Mouse (Mus musculus) heart, embryonic 15.5 days (tissue): ENCODE results near the gene Emc8. TPM values are rescaled to one million over a fixed set of nuclear protein-coding genes. Genes with fewer than 3 reads are reported as not detected.
A peak's percentile ranks its signal among the peaks of the same experiment; 100 is the strongest.

Experiments used
- ATAC-seq: fragments of 200-750 bp; cut with Nextera tagmentation; replicated peaks from 2 replicates; pipeline ENCODE4 v1.8.0; 2017; ENCODE audit warnings: low read depth, moderate TSS enrichment; ENCODE audit not compliant: insufficient number of reproducible peaks, insufficient read depth, low FRiP score
- H3K27ac ChIP-seq: fragments of 300-500 bp; sonication (generic); 2 replicates; pipeline ENCODE4 v1.5.1; 2015; ENCODE audit warnings: mild to moderate bottlenecking, inconsistent platforms
- H3K27me3 ChIP-seq: fragments of 300-500 bp; sonication (generic); 2 replicates; pipeline ENCODE4 v1.6.1; 2015; ENCODE audit warnings: inconsistent platforms
- H3K36me3 ChIP-seq: fragments of 300-500 bp; sonication (generic); 2 replicates; pipeline ENCODE4 v1.6.1; 2015; ENCODE audit warnings: mild to moderate bottlenecking, inconsistent platforms
- H3K4me1 ChIP-seq: fragments of 300-500 bp; sonication (generic); replicated peaks from 2 replicates; pipeline ENCODE4 v1.6.1; 2015; ENCODE audit warnings: inconsistent platforms
- H3K4me2 ChIP-seq: fragments of 300-500 bp; sonication (generic); 2 replicates; pipeline ENCODE4 v1.6.1; 2015; ENCODE audit warnings: inconsistent platforms, mild to moderate bottlenecking, moderate library complexity
- H3K4me3 ChIP-seq: fragments of 300-500 bp; sonication (generic); 2 replicates; pipeline ENCODE4 v1.5.1; 2015; ENCODE audit warnings: mild to moderate bottlenecking, inconsistent platforms
- H3K9ac ChIP-seq: fragments of 300-500 bp; sonication (generic); 2 replicates; pipeline ENCODE4 v1.6.1; 2015; ENCODE audit warnings: mild to moderate bottlenecking, inconsistent platforms
- H3K9me3 ChIP-seq: fragments of 300-500 bp; sonication (generic); replicated peaks from 2 replicates; pipeline ENCODE4 v1.6.1; 2016; ENCODE audit warnings: inconsistent platforms
- WGBS: fragments of 180-500 bp; shearing (Covaris S2); methylation state at CpG from one replicate; pipeline ENCODE4 v1.1.7; 2015; ENCODE audit warnings: mixed read lengths; 5-methylcytosine and 5-hydroxymethylcytosine counted together
- polyA plus RNA-seq: library from polyadenylated mRNA; unstranded; fragments of >200 nt; fragmentation: Nextera tagmentation; extraction: Ambion mirVana; gene quantifications from 2 replicates; pipeline ENCODE4 v1.2.1, GENCODE M21; 2015

The Emc8 gene
- polyA plus RNA-seq, 1 experiment from 2014 or later = 144 TPM

DNA sequence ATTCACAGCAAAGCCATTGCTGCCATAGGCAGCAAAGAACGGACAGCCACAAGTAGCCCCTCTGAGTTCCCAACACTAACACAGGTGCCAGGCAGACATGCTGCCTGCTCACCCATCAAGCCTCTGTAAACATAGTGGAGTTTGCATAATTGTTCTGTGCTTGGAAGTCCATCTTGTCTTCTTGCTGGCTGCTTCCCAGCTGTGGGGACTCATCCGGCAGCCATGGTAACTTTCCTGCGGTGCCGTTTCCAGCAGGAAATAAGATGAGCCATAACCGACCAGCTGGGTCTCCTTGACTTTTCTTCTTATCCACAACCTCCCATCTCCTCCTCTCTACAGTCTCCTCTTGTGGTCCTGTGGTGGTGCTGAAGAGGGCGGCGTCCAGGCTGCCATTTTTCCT is 30.1 kb upstream of the Emc8 start:
- ATAC-seq = no peak
- Histone ChIP-seq H3K4me3 (no peak overlapping the region), H3K9me3 (no peaks in the 10 kb centered on the region), H3K27ac (peak overlapping the region; percentile 71), H3K4me2 (no peak overlapping the region), H3K27me3 (no peaks in the 10 kb centered on the region), H3K9ac (no peak overlapping the region), H3K4me1 (peaks cover 38% of the 10 kb centered on the region), H3K36me3 (no peaks in the 10 kb centered on the region)
- 70% methylated on average over 7 of the region's 7 CpGs for WGBS

DNA sequence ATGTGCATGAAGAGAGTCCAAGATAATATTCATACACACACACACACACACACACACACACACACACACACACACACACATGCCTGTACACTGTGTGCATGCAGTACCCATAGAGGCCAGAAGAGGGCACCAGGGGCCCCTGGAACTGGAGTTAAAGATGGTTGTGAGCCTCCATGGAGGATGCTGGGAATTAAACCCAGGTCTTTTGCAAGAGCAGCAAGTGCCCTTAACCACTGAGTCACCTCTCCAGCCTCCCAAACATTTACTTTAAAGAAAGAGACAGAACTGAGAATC is 29.6 kb upstream of the Emc8 start:
- Histone ChIP-seq H3K9me3 (no peaks in the 10 kb centered on the region), H3K4me3 (no peak overlapping the region), H3K4me1 (peaks cover 38% of the 10 kb centered on the region), H3K27ac (0 out of 2 replicates have a peak overlapping the region, but pooled peaks have one; percentile 2), H3K4me2 (no peak overlapping the region), H3K36me3 (no peaks in the 10 kb centered on the region), H3K9ac (no peak overlapping the region), H3K27me3 (no peaks in the 10 kb centered on the region)
- no peak for ATAC-seq

DNA sequence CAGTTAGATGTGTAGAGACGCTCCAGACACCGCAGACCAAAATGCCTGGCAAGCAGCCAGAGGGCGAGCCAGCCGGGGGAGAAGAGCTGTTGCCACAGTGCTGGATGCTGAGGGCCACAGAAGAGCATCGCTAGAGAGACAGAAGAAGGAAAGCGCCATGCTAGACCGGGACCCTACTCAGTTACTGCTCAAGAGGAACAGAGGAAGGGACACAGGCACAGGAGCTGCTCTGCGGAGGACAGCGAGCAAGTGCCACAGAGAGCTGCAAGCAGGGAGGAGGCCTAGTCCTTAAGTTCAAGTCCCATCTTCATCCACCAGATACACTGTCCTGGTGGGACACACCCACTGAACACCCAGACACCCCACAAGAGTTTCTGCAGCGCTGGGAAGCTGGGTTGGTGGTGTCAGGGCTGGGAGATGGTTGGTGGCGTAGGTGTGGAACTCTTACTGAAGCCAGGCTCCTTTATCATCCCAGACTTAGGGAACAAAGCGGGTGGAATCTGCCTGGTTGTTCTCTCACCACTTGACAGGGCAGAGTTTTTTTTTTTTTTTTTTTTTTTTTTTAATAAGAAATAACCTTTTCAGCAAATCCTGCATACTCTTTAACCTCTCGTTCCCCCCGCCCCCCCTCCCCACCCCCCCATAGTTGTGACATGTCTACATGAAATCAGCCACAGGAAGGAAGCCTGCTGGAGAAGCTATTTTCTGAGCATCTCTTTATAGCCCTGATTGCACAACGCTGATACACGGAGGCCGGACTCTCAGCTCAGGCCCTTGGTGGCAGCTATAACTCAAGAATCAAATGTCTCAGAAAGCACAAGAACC is 29.0 kb upstream of the Emc8 start:
- Histone ChIP-seq H3K36me3 (no peaks in the 10 kb centered on the region), H3K4me2 (no peak overlapping the region), H3K9ac (no peak overlapping the region), H3K4me1 (peaks cover 38% of the 10 kb centered on the region), H3K9me3 (no peaks in the 10 kb centered on the region), H3K27me3 (no peaks in the 10 kb centered on the region), H3K27ac (peak overlapping the region; percentile 57), H3K4me3 (no peak overlapping the region)
- WGBS = 43% methylated on average over 17 of the region's 17 CpGs
- no peak for ATAC-seq

DNA sequence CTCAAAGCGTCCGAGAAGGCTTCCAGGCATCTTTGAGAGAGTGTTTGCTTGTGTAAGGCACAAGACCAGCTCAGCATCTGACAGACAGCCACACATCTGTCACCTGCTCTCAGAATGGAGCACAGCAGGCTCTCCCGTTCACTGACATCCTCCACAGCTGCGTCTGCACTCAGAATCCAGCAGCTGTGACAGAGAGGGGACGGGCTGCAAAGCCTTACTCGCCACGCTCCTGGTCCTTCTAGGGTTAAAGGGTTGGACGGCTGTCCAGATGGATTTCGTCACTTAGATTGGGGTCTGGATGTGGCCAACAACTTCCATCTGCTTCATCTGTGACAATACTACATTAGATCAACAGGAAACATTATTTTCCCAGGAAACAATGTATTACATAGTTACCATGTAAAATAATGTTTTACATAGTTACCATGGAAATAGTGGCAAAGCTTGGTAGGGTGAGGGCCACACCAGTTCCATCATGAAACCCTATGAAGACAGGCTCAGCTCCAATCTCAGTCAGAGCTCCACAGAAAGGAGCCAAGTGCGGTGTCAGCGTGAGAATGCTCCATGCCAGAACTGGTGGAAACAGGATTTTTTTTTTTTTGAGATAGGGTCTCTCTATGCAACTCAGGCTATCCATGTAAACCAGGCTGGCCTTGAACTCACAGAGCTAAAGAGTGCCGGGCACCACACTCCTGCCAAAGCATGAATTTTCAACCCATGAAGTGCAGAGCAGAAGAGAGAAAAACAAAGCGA is 28.2 kb upstream of the Emc8 start:
- Histone ChIP-seq H3K9ac (no peak overlapping the region), H3K4me1 (peaks cover 38% of the 10 kb centered on the region), H3K27ac (peak overlapping the region; percentile 57), H3K27me3 (no peaks in the 10 kb centered on the region), H3K9me3 (no peaks in the 10 kb centered on the region), H3K4me3 (no peak overlapping the region), H3K36me3 (no peaks in the 10 kb centered on the region), H3K4me2 (no peak overlapping the region)
- WGBS = 24% methylated on average over 13 of the region's 13 CpGs
- peak; percentile 45; the same call in 1 of the 2 replicates for ATAC-seq

DNA sequence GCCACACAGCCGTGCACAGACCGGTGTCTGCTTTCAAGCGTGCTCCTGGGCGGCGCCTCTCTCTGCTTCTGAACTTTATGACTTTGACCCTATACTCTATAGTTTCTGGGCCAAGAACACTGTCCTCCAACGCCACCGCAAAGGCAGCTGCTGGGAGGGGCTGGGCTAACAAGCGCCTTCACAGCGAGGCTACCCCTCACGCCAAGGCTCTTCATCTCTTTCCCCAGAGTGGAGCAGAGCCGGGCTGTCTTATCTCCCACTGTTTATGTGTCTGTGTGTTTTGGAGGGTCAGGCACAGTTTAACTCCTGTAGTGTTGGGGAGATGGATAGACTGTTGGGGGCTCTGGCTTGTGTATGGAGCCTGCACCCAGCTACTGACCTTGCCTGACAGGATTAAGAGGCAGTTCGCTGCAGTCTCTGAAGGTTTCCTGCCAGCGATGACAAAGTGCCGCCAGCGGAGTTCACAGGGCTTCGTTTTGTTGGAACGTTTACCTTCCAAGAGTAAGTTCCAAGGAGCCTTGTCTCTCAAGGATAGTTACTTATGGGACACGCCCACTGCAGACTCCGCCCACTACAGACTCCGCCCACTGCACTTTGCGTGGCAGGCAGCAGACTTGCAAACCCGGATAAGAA is 25.6 kb upstream of the Emc8 start:
- Histone ChIP-seq H3K9ac (no peak overlapping the region), H3K27ac (peak overlapping the region; percentile 41; the same call in 1 of the 2 replicates), H3K4me2 (peak overlapping the region; percentile 32), H3K9me3 (no peaks in the 10 kb centered on the region), H3K4me1 (peaks cover 32% of the 10 kb centered on the region), H3K4me3 (no peak overlapping the region), H3K27me3 (0 out of 2 replicates have a peak, but pooled peaks cover under 1% of the 10 kb centered on the region), H3K36me3 (no peaks in the 10 kb centered on the region)
- WGBS = 18% methylated on average over 22 of the region's 22 CpGs
- ATAC-seq = peak; percentile 34; the same call in 1 of the 2 replicates

DNA sequence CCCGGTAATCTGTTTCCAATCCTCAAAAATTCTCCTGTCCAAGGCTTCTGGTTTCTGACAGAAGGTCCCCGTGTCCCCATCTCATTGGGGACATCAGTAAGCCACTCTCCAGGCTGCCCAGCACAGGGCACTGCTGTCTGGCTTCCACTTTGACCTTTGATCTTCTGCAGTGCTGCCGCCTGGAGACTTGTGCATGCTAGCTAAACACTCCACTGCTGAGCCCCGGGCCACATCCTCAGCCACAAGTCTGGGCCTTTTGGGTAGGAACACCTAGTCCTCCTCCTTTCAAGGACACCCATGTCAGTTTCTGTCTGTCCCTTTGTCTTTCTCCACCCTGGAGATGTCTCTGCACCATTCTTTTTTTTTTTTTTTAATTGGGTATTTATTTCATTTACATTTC is 24.6 kb upstream of the Emc8 start:
- H3K27ac ChIP-seq = no peak overlapping the region
- no peak for ATAC-seq
- no peak overlapping the region for H3K9ac ChIP-seq
- no peak overlapping the region for H3K4me3 ChIP-seq
- no peaks in the 10 kb centered on the region for H3K36me3 ChIP-seq
- 66% methylated on average over 4 of the region's 4 CpGs for WGBS
- H3K4me1 ChIP-seq = peaks cover 27% of the 10 kb centered on the region
- H3K27me3 ChIP-seq = 0 out of 2 replicates have a peak, but pooled peaks cover 10% of the 10 kb centered on the region
- no peak overlapping the region for H3K4me2 ChIP-seq
- H3K9me3 ChIP-seq = no peaks in the 10 kb centered on the region

DNA sequence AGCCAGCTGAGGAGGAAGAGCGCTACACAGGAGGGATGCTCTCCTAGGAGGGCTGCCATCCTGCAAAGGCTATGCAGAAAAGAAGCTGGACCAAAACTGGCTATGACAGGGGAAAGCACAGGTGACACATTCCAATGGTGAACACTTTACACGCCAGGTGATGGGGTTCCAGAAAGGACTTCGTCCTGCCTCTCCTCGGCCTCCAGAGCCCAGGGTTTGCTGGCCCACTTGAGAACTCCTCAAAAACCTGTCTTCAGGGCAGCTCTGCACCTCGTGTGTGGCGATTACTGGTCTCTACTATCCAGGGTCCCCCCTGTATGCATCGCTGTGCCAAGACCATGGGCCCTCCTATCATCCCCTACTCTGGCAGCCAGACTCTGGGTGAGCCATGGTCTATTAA is 20.1 kb upstream of the Emc8 start:
- 0 out of 2 replicates have a peak, but pooled peaks cover 13% of the 10 kb centered on the region for H3K27me3 ChIP-seq
- ATAC-seq = no peak
- H3K9ac ChIP-seq = no peak overlapping the region
- no peaks in the 10 kb centered on the region for H3K36me3 ChIP-seq
- no peak overlapping the region for H3K27ac ChIP-seq
- WGBS = 87% methylated on average over 7 of the region's 7 CpGs
- no peaks in the 10 kb centered on the region; the same call in 1 of the 2 replicates for H3K4me1 ChIP-seq
- H3K4me2 ChIP-seq = no peak overlapping the region
- no peak overlapping the region for H3K4me3 ChIP-seq
- no peaks in the 10 kb centered on the region for H3K9me3 ChIP-seq

DNA sequence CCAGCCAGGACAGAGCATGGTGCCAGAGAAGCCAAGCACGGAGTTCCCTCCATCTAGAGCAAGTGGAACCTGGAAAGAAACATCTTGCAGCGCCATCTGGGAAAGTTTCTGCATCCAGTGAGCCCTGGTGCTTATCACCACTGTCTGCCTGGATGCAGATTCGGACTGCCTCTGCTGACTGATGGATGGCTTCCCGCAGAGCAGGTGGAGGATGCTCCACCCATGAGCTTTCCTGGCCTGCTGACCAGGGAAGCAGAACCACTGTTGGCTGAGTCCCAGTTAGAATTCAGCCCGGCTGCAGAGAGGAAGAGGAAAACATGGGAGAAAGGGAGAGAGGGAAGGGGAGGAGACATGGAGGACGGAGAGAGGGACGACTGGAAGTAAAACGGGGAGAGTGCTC is 19.4 kb upstream of the Emc8 start:
- no peaks in the 10 kb centered on the region for H3K36me3 ChIP-seq
- no peak overlapping the region for H3K4me2 ChIP-seq
- H3K27ac ChIP-seq = no peak overlapping the region
- ATAC-seq = no peak
- 59% methylated on average over 8 of the region's 8 CpGs for WGBS
- peaks cover 16% of the 10 kb centered on the region; the same call in 1 of the 2 replicates for H3K27me3 ChIP-seq
- no peaks in the 10 kb centered on the region; the same call in 1 of the 2 replicates for H3K4me1 ChIP-seq
- H3K9me3 ChIP-seq = no peaks in the 10 kb centered on the region
- no peak overlapping the region for H3K9ac ChIP-seq
- H3K4me3 ChIP-seq = no peak overlapping the region

DNA sequence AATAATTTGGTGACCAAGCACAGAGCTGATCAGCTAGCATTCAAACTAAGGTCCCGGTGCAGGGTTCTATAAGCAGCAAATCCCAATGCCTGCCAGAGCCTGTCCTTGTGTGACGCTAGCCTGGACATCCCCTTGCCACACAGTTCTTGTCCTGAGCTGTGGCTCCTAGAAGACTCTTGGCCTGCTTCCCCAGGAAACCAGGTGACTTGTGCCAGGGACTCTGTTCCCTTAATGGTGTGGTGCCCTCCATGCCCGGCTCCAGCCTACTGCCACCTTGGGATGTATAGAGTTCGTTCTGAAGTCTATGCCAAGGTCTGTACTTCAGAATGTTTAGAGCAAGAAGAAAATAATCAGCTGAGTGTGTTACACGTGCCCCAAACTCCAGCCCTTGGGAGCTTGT is 18.2 kb upstream of the Emc8 start:
- H3K27ac ChIP-seq = no peak overlapping the region
- no peak overlapping the region for H3K9ac ChIP-seq
- no peak overlapping the region for H3K4me2 ChIP-seq
- 81% methylated on average over 5 of the region's 5 CpGs for WGBS
- no peaks in the 10 kb centered on the region for H3K9me3 ChIP-seq
- H3K4me3 ChIP-seq = no peak overlapping the region
- no peaks in the 10 kb centered on the region; the same call in 1 of the 2 replicates for H3K4me1 ChIP-seq
- peaks cover 16% of the 10 kb centered on the region; the same call in 1 of the 2 replicates for H3K27me3 ChIP-seq
- H3K36me3 ChIP-seq = no peaks in the 10 kb centered on the region
- no peak for ATAC-seq

DNA sequence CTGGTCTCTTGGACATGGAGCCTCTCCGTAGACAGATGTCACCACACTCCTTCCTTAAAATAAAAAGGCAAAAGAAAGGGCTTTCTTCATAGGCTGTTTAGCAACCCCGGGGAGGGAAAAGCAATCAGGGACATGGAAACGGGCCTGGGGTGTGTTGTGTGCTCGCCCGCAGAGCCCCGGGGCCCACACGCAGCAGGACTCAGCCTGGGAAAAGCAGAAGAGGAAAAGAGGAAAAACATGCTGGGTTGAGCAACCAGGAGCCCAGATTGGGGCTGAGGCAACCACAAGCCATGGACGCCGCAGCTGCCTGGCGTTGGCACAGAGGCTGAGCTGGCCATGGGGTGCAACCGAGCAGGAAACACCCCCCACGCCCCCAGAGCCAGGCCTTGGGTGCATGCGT is 17.7 kb upstream of the Emc8 start:
- Histone ChIP-seq H3K27me3 (peaks cover 16% of the 10 kb centered on the region; the same call in 1 of the 2 replicates), H3K4me1 (no peaks in the 10 kb centered on the region; the same call in 1 of the 2 replicates), H3K36me3 (no peaks in the 10 kb centered on the region), H3K9me3 (no peaks in the 10 kb centered on the region), H3K4me2 (no peak overlapping the region), H3K4me3 (no peak overlapping the region), H3K9ac (no peak overlapping the region), H3K27ac (no peak overlapping the region)
- no peak for ATAC-seq
- WGBS = 79% methylated on average over 13 of the region's 13 CpGs

DNA sequence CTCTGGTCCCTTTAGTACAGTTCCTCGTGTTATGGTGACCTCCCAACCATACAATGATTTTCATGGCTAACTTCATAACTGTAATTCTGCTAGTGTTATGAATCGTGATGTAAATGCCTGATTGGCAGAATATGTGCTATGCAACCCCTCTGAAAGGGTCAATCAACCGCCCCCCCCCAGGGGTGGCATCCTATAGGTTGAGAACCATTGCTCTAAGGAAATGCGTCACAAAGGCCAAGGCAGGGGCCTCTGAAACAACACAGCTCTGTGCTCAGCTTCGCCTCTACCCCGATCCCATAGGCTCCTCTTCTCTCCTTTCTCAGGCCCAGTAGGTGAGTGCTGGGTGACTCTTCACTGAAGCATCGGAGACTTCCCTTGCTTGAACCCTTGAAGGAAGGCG is 17.2 kb upstream of the Emc8 start:
- Histone ChIP-seq H3K27me3 (peaks cover 16% of the 10 kb centered on the region; the same call in 1 of the 2 replicates), H3K9ac (no peak overlapping the region), H3K4me3 (no peak overlapping the region), H3K4me2 (no peak overlapping the region), H3K27ac (no peak overlapping the region), H3K36me3 (no peaks in the 10 kb centered on the region), H3K9me3 (no peaks in the 10 kb centered on the region), H3K4me1 (no peaks in the 10 kb centered on the region; the same call in 1 of the 2 replicates)
- 81% methylated on average over 8 of the region's 8 CpGs for WGBS
- ATAC-seq = no peak
